Comparison of ENCODE assay signal across 18 mouse cellular contexts in genomic region chr2:72415416-72415815, GRCm38 (mm10).
DNase-seq lines count a peak whose midpoint lies in the region; ATAC-seq and TF ChIP-seq lines count a peak whose summit lies in the region.
"Had no signal": no experiment of that assay in that cellular context is flagged by ENCODE, and none has a peak within 500 bp of the region (broad histone marks: within the 10 kb centered on the region; RNA-seq: fewer than 3 reads in every experiment).

No protein-coding gene starts in this region.

- in situ Hi-C loops in Patski (cut with MboI; ENCODE audit: low pct_unique_long_range_greater_than_20kb) = no loop called here

- H3K4me2 ChIP-seq in hindbrain, postnatal 0 days (ENCODE audit: low read depth, low read length) = no peak overlapping the region
- H3K4me2 ChIP-seq in hindbrain, embryonic 11.5 days (replicated peaks; ENCODE audit: low read depth, low read length) = no peak overlapping the region
- no peak overlapping the region for H3K4me2 ChIP-seq in midbrain, postnatal 0 days (ENCODE audit: low read depth, low read length, poor library complexity, severe bottlenecking)
- no peak overlapping the region for H3K4me2 ChIP-seq in midbrain, embryonic 11.5 days
- H3K4me2 ChIP-seq: embryonic facial prominence, embryonic 13.5 days; heart, embryonic 15.5 days; hindbrain, embryonic 15.5 days; limb, embryonic 12.5 days; neural tube, embryonic 13.5 days had no signal

- H3K36me3 ChIP-seq in hindbrain, postnatal 0 days (ENCODE audit: insufficient read depth, low read length) = no peaks in the 10 kb centered on the region
- H3K36me3 ChIP-seq in hindbrain, embryonic 11.5 days (ENCODE audit: control insufficient read depth, insufficient read depth, low read length) = no peaks in the 10 kb centered on the region
- no peaks in the 10 kb centered on the region for H3K36me3 ChIP-seq in midbrain, postnatal 0 days (ENCODE audit: insufficient read depth, low read length)
- no peaks in the 10 kb centered on the region for H3K36me3 ChIP-seq in midbrain, embryonic 11.5 days (ENCODE audit: control insufficient read depth, insufficient read depth, low read length)
- H3K36me3 ChIP-seq: heart, embryonic 15.5 days; hindbrain, embryonic 15.5 days; limb, embryonic 12.5 days; neural tube, embryonic 13.5 days had no signal

- no peaks in the 10 kb centered on the region for H3K27me3 ChIP-seq in hindbrain, postnatal 0 days (ENCODE audit: insufficient read depth, low read length)
- no peaks in the 10 kb centered on the region for H3K27me3 ChIP-seq in hindbrain, embryonic 11.5 days (ENCODE audit: control insufficient read depth, insufficient read depth, low read length)
- no peaks in the 10 kb centered on the region for H3K27me3 ChIP-seq in midbrain, postnatal 0 days (ENCODE audit: insufficient read depth, low read length)
- H3K27me3 ChIP-seq in midbrain, embryonic 11.5 days (ENCODE audit: control insufficient read depth, insufficient read depth, low read length) = no peaks in the 10 kb centered on the region
- no peaks in the 10 kb centered on the region for H3K27me3 ChIP-seq in Patski
- H3K27me3 ChIP-seq: embryonic facial prominence, embryonic 13.5 days; heart, embryonic 15.5 days; hindbrain, embryonic 15.5 days; limb, embryonic 12.5 days; neural tube, embryonic 13.5 days had no signal

- no peak overlapping the region for H3K4me3 ChIP-seq in hindbrain, postnatal 0 days (ENCODE audit: low read length)
- H3K4me3 ChIP-seq in hindbrain, embryonic 11.5 days (ENCODE audit: low read depth, low read length) = no peak overlapping the region
- no peak overlapping the region for H3K4me3 ChIP-seq in midbrain, postnatal 0 days (ENCODE audit: low read depth, low read length)
- no peak overlapping the region for H3K4me3 ChIP-seq in midbrain, embryonic 11.5 days (ENCODE audit: low read depth, low read length)
- H3K4me3 ChIP-seq: embryonic facial prominence, embryonic 13.5 days; heart, embryonic 15.5 days; hindbrain, embryonic 15.5 days; limb, embryonic 12.5 days; neural tube, embryonic 13.5 days had no signal

- ATAC-seq in hindbrain, postnatal 0 days = no peak
- ATAC-seq in hindbrain, embryonic 11.5 days (ENCODE audit: low FRiP score) = no peak
- no peak for ATAC-seq in midbrain, postnatal 0 days (ENCODE audit: low FRiP score)
- ATAC-seq in midbrain, embryonic 11.5 days (ENCODE audit: low FRiP score) = no peak
- no peak for ATAC-seq in Patski
- ATAC-seq: midbrain, embryonic 16.5 days had no signal

- H3K9ac ChIP-seq in hindbrain, postnatal 0 days (replicated peaks; ENCODE audit: low read length) = no peak overlapping the region
- H3K9ac ChIP-seq in hindbrain, embryonic 11.5 days (ENCODE audit: low read depth, low read length) = no peak overlapping the region
- no peak overlapping the region for H3K9ac ChIP-seq in midbrain, postnatal 0 days (replicated peaks; ENCODE audit: low read length, poor library complexity, severe bottlenecking)
- H3K9ac ChIP-seq in midbrain, embryonic 11.5 days (ENCODE audit: low read length) = no peak overlapping the region
- H3K9ac ChIP-seq: embryonic facial prominence, embryonic 13.5 days; heart, embryonic 15.5 days; hindbrain, embryonic 15.5 days; limb, embryonic 12.5 days; neural tube, embryonic 13.5 days had no signal

- POLR2A ChIA-PET in Patski (lab: Charles Lee) = no interaction called here

- CTCF ChIA-PET in Patski (lab: Charles Lee) = interaction anchor here (1.0 to 2.0 kb wide), 6 partner anchors 14 to 186 kb away, joined by 3 to 6 read pairs (median 3); no protein-coding TSS in a partner anchor

- no peaks in the 10 kb centered on the region for H3K9me3 ChIP-seq in hindbrain, postnatal 0 days (ENCODE audit: low read length)
- no peaks in the 10 kb centered on the region for H3K9me3 ChIP-seq in hindbrain, embryonic 11.5 days (ENCODE audit: control insufficient read depth, low read length)
- H3K9me3 ChIP-seq in midbrain, postnatal 0 days (ENCODE audit: low read length) = no peaks in the 10 kb centered on the region
- H3K9me3 ChIP-seq in midbrain, embryonic 11.5 days (ENCODE audit: control insufficient read depth, low read length) = no peaks in the 10 kb centered on the region
- H3K9me3 ChIP-seq: embryonic facial prominence, embryonic 13.5 days; heart, embryonic 15.5 days; hindbrain, embryonic 15.5 days; limb, embryonic 12.5 days; neural tube, embryonic 13.5 days had no signal

- peak; percentile 29; the same call in 1 of the 2 replicates for TF ChIP-seq CTCF in hindbrain, postnatal 0 days (IDR thresholded peaks at IDR 0.05; ENCODE audit: low read depth)
- TF ChIP-seq CTCF in midbrain, postnatal 0 days (IDR thresholded peaks at IDR 0.05) = peak; percentile 33
- TF ChIP-seq CTCF in Patski (IDR thresholded peaks at IDR 0.05) = peak; percentile 59

- 93% methylated on average over 5 of the region's 5 CpGs for WGBS in hindbrain, postnatal 0 days
- 87% methylated on average over 5 of the region's 5 CpGs for WGBS in hindbrain, embryonic 11.5 days
- WGBS in midbrain, postnatal 0 days = 88% methylated on average over 5 of the region's 5 CpGs
- WGBS in midbrain, embryonic 11.5 days = 88% methylated on average over 5 of the region's 5 CpGs

- no peaks in the 10 kb centered on the region for H3K4me1 ChIP-seq in hindbrain, postnatal 0 days (ENCODE audit: insufficient read depth, low read length)
- no peaks in the 10 kb centered on the region for H3K4me1 ChIP-seq in hindbrain, embryonic 11.5 days (replicated peaks; ENCODE audit: control insufficient read depth, insufficient read depth, low read length)
- no peaks in the 10 kb centered on the region for H3K4me1 ChIP-seq in midbrain, postnatal 0 days (ENCODE audit: insufficient read depth, low read length)
- H3K4me1 ChIP-seq in midbrain, embryonic 11.5 days (ENCODE audit: control insufficient read depth, insufficient read depth, low read length) = no peaks in the 10 kb centered on the region
- H3K4me1 ChIP-seq: hindbrain, embryonic 15.5 days; neural tube, embryonic 13.5 days had no signal

- no peak for DNase-seq in hindbrain, postnatal 0 days (ENCODE audit: low spot score)
- DNase-seq in hindbrain, embryonic 11.5 days (ENCODE audit: low spot score) = no peak
- DNase-seq in midbrain, postnatal 0 days (ENCODE audit: low spot score) = no peak
- no peak for DNase-seq in midbrain, embryonic 11.5 days (ENCODE audit: low spot score, missing footprints)
- DNase-seq in Patski (ENCODE audit: low read depth, low spot score) = no peak
- DNase-seq in thymus, postnatal 25 days = peak; percentile 73
- DNase-seq in cerebellum, postnatal 4 days (ENCODE audit: low spot score in 2 of 2) = no peak
- no peak for DNase-seq in right cerebral cortex, adult 2 months (ENCODE audit: low spot score in 2 of 2)
- DNase-seq: cerebellum, adult 9-10 months; gastrocnemius, postnatal 25 days; retina, postnatal 1 day had no signal

- H3K27ac ChIP-seq in hindbrain, postnatal 0 days = no peak overlapping the region
- H3K27ac ChIP-seq in hindbrain, embryonic 11.5 days (ENCODE audit: low read depth, low read length) = no peak overlapping the region
- no peak overlapping the region for H3K27ac ChIP-seq in midbrain, postnatal 0 days (ENCODE audit: low read depth, low read length)
- H3K27ac ChIP-seq in midbrain, embryonic 11.5 days (ENCODE audit: low read depth, low read length) = no peak overlapping the region
- H3K27ac ChIP-seq: embryonic facial prominence, embryonic 13.5 days; heart, embryonic 15.5 days; hindbrain, embryonic 15.5 days; limb, embryonic 12.5 days; macrophage; neural tube, embryonic 13.5 days had no signal
